Mouse (Mus musculus) myocyte (in vitro differentiated cells): ENCODE measurements at regions not wholly inside any gene's neighbourhood (a gene's known extent, or its start where the extent isn't known, plus 50 kb on each side); places are given as distances from the start of the nearest gene placed in this dataset.

Source experiments
- H3K27me3 ChIP-seq: one replicate; pipeline ENCODE4 v1.6.1; 2011; ENCODE audit not compliant: control insufficient read depth, insufficient read depth, insufficient read length
- H3K36me3 ChIP-seq: one replicate; pipeline ENCODE4 v1.6.1; 2011; ENCODE audit not compliant: control insufficient read depth, insufficient read depth
- H3K4me2 ChIP-seq: one replicate; pipeline ENCODE4 v1.6.1; 2011; ENCODE audit warnings: low read depth, control low read depth
- H3K4me3 ChIP-seq: one replicate; pipeline ENCODE4 v1.5.1; 2011; ENCODE audit warnings: mild to moderate bottlenecking, control low read depth, moderate library complexity
- H3K79me2 ChIP-seq: one replicate; pipeline ENCODE4 v1.6.1; 2011; ENCODE audit not compliant: control insufficient read depth, insufficient read depth
- H3ac ChIP-seq: one replicate; pipeline ENCODE4 v1.6.1; 2011; ENCODE audit not compliant: control insufficient read depth, insufficient read length
- CEBPB ChIP-seq: IDR thresholded peaks from 2 replicates; pipeline ENCODE4 v1.6.1; 2011; ENCODE audit warnings: mild to moderate bottlenecking, moderate library complexity; ENCODE audit not compliant: poor library complexity, insufficient read depth, severe bottlenecking
- E2F4 ChIP-seq: IDR thresholded peaks from one replicate; pipeline ENCODE4 v1.6.1; 2011; ENCODE audit warnings: mild to moderate bottlenecking, control low read depth, moderate library complexity; ENCODE audit not compliant: insufficient read depth
- MAX ChIP-seq: IDR thresholded peaks from one replicate; pipeline ENCODE4 v1.6.1; 2011; ENCODE audit warnings: low read depth, mild to moderate bottlenecking, control low read depth
- MYOD1 ChIP-seq, 3 experiments: IDR thresholded peaks; one replicate each; pipeline ENCODE4 v1.6.1; 2011; ENCODE audit warnings: control low read depth in 2 of 3, low read depth in 2 of 3, mild to moderate bottlenecking in 2 of 3, moderate library complexity in 1 of 3; ENCODE audit not compliant: insufficient read length in 2 of 3, control insufficient read depth in 1 of 3
- MYOG ChIP-seq, 3 experiments: IDR thresholded peaks; one replicate each; pipeline ENCODE4 v1.6.1; 2011; ENCODE audit warnings: control low read depth in 2 of 3, low read depth in 2 of 3, mild to moderate bottlenecking in 2 of 3; ENCODE audit not compliant: insufficient read length in 2 of 3, control insufficient read depth in 1 of 3, insufficient read depth in 1 of 3
- POLR2A ChIP-seq: IDR thresholded peaks from one replicate; pipeline ENCODE4 v1.6.1; 2011; ENCODE audit warnings: low read depth, mild to moderate bottlenecking, control low read depth, moderate library complexity; ENCODE audit not compliant: insufficient read length
- POLR2AphosphoS2 ChIP-seq: IDR thresholded peaks from one replicate; pipeline ENCODE4 v1.6.1; 2011; ENCODE audit warnings: low read depth, control low read depth; ENCODE audit not compliant: insufficient read length
- REST ChIP-seq: IDR thresholded peaks from one replicate; pipeline ENCODE4 v1.6.1; 2011; ENCODE audit warnings: mild to moderate bottlenecking, control low read depth, moderate library complexity; ENCODE audit not compliant: insufficient read depth, insufficient read length
- SRF ChIP-seq: IDR thresholded peaks from one replicate; pipeline ENCODE4 v1.6.1; 2011; ENCODE audit warnings: low read depth; ENCODE audit not compliant: control insufficient read depth, insufficient read length
- TCF12 ChIP-seq: IDR thresholded peaks from one replicate; pipeline ENCODE4 v1.6.1; 2011; ENCODE audit warnings: mild to moderate bottlenecking, control low read depth; ENCODE audit not compliant: poor library complexity, insufficient read depth, severe bottlenecking
- TCF3 ChIP-seq: IDR thresholded peaks from one replicate; pipeline ENCODE4 v1.6.1; 2011; ENCODE audit warnings: low read depth, control low read depth; ENCODE audit not compliant: insufficient read length
- USF1 ChIP-seq: IDR thresholded peaks from one replicate; pipeline ENCODE4 v1.6.1; 2011; ENCODE audit warnings: low read depth, mild to moderate bottlenecking, control low read depth, moderate library complexity

- H3K4me3 ChIP-seq: no peak overlapping the region
- no peaks in the 10 kb centered on the region for H3K79me2 ChIP-seq
- H3K27me3 ChIP-seq: no peaks in the 10 kb centered on the region
- no peak overlapping the region for H3ac ChIP-seq
- H3K36me3 ChIP-seq: no peaks in the 10 kb centered on the region
- H3K4me2 ChIP-seq: no peak overlapping the region
- TF ChIP-seq POLR2AphosphoS2: no peak
- TF ChIP-seq CEBPB: no peak
- TF ChIP-seq MYOG (IDR thresholded peaks at IDR 0.05; ENCODE audit: control insufficient read depth in 1 of 3, insufficient read depth in 1 of 3, insufficient read length in 2 of 3, low read depth in 2 of 3): no peak
- TF ChIP-seq SRF: no peak
- no peak for TF ChIP-seq TCF3
- no peak for TF ChIP-seq E2F4
- no peak for TF ChIP-seq MYOD1 (IDR thresholded peaks at IDR 0.05; ENCODE audit: control insufficient read depth in 1 of 3, insufficient read length in 2 of 3, low read depth in 2 of 3)
- TF ChIP-seq USF1: no peak
These were observed 69.0 kb upstream of the Pdzrn3 start for GRCm38 (mm10) chr6:101446720-101447119.

- Histone ChIP-seq H3K4me3 (no peak overlapping the region), H3K79me2 (no peaks in the 10 kb centered on the region), H3K4me2 (no peak overlapping the region), H3ac (no peak overlapping the region), H3K27me3 (no peaks in the 10 kb centered on the region), H3K36me3 (no peaks in the 10 kb centered on the region)
- TF ChIP-seq TCF12: no peak
- no peak for TF ChIP-seq E2F4
- no peak for TF ChIP-seq TCF3
- no peak for TF ChIP-seq MAX
- no peak for TF ChIP-seq MYOD1 (IDR thresholded peaks at IDR 0.05; ENCODE audit: control insufficient read depth in 1 of 3, insufficient read length in 2 of 3, low read depth in 2 of 3)
- TF ChIP-seq USF1: no peak
These were observed 68.6 kb upstream of the Pdzrn3 start for GRCm38 (mm10) chr6:101446316-101446715.

- Histone ChIP-seq H3K4me3 (no peak overlapping the region), H3K79me2 (no peaks in the 10 kb centered on the region), H3K4me2 (no peak overlapping the region), H3K27me3 (no peaks in the 10 kb centered on the region), H3ac (no peak overlapping the region), H3K36me3 (no peaks in the 10 kb centered on the region)
- TF ChIP-seq POLR2A (no peak), POLR2AphosphoS2 (no peak), CEBPB (no peak), MYOG (IDR thresholded peaks at IDR 0.05; ENCODE audit: control insufficient read depth in 1 of 3, insufficient read depth in 1 of 3, insufficient read length in 2 of 3, low read depth in 2 of 3) (no peak), REST (no peak), SRF (no peak), E2F4 (no peak), TCF3 (no peak), MYOD1 (IDR thresholded peaks at IDR 0.05; ENCODE audit: control insufficient read depth in 1 of 3, insufficient read length in 2 of 3, low read depth in 2 of 3) (no peak), TCF12 (no peak), MAX (no peak), USF1 (no peak)
These were observed 55.1 kb upstream of the Pdzrn3 start for GRCm38 (mm10) chr6:101432769-101433168.

- peak in 2 of 3 experiments; percentile 74 to 83 for TF ChIP-seq MYOD1 (IDR thresholded peaks at IDR 0.05; ENCODE audit: control insufficient read depth in 1 of 3, insufficient read length in 2 of 3, low read depth in 2 of 3)
- TF ChIP-seq POLR2A: no peak
- no peak for TF ChIP-seq MAX
- TF ChIP-seq CEBPB: no peak
- peak in 1 of 3 experiments; percentile 6 for TF ChIP-seq MYOG (IDR thresholded peaks at IDR 0.05; ENCODE audit: control insufficient read depth in 1 of 3, insufficient read depth in 1 of 3, insufficient read length in 2 of 3, low read depth in 2 of 3)
- TF ChIP-seq TCF12: peak; percentile 59
- no peaks in the 10 kb centered on the region for H3K36me3 ChIP-seq
- H3K79me2 ChIP-seq: no peaks in the 10 kb centered on the region
- H3K4me3 ChIP-seq: no peak overlapping the region
- no peak overlapping the region for H3ac ChIP-seq
- H3K4me2 ChIP-seq: no peak overlapping the region
- H3K27me3 ChIP-seq: no peaks in the 10 kb centered on the region
These were observed 51.9 kb upstream of the Pdzrn3 start for GRCm38 (mm10) chr6:101429634-101430033.
